Mouse (Mus musculus): ENCODE results near the gene Gm16253. TPM values are rescaled to one million over a fixed set of nuclear protein-coding genes. Genes with fewer than 3 reads are reported as not detected.
"Not testable (repeated sequence)": the region's sequence is repeated elsewhere in the genome, so short reads cannot be mapped to it uniquely, and the experiment has no call there.

Gene Gm16253
- polyA plus RNA-seq, 1 experiment: not detected

- WGBS: 3% methylated on average over 54 of the region's 54 CpGs
Measured at GRCm38 (mm10) chr3:96598156-96599068, 21.6 kb downstream of the Gm16253 start.

GRCm38 (mm10) chr3:96599069-96599393 lies 22.2 kb downstream of the Gm16253 start:
- WGBS: 42% methylated on average over 8 of the region's 8 CpGs
- Histone ChIP-seq H3K4me3 (ENCODE audit: insufficient read depth, low read depth, low read length) (peak overlapping the region; percentile 56), H3K27ac (ENCODE audit: insufficient read depth, low read depth, low read length) (peak overlapping the region; percentile 14; the same call in 1 of the 2 replicates), H3K4me1 (ENCODE audit: control insufficient read depth, insufficient read depth, low read length) (peaks cover 24% of the 10 kb centered on the region)
- TF ChIP-seq CTCF (IDR thresholded peaks at IDR 0.05; ENCODE audit: insufficient read depth, low read depth, low read length) (no peak), POLR2A (IDR thresholded peaks at IDR 0.05; ENCODE audit: insufficient read depth, low read depth, low read length) (no peak)

More at GRCm38 (mm10) chr3:96598156-96599068, 21.6 kb downstream of the Gm16253 start:
- peak overlapping the region; percentile 56 for H3K4me3 ChIP-seq (ENCODE audit: insufficient read depth, low read depth, low read length)
- TF ChIP-seq POLR2A (IDR thresholded peaks at IDR 0.05; ENCODE audit: insufficient read depth, low read depth, low read length) (peak; percentile 35; the same call in 1 of the 2 replicates), CTCF (IDR thresholded peaks at IDR 0.05; ENCODE audit: insufficient read depth, low read depth, low read length) (no peak)
- peaks cover 24% of the 10 kb centered on the region for H3K4me1 ChIP-seq (ENCODE audit: control insufficient read depth, insufficient read depth, low read length)
- H3K27ac ChIP-seq (ENCODE audit: insufficient read depth, low read depth, low read length): peak overlapping the region; percentile 91

- TF ChIP-seq CTCF (IDR thresholded peaks at IDR 0.05; ENCODE audit: insufficient read depth, low read depth, low read length) (no peak), POLR2A (IDR thresholded peaks at IDR 0.05; ENCODE audit: insufficient read depth, low read depth, low read length) (no peak)
- 64% methylated on average over 3 of the region's 3 CpGs for WGBS
- Histone ChIP-seq H3K4me1 (ENCODE audit: control insufficient read depth, insufficient read depth, low read length) (peaks cover 24% of the 10 kb centered on the region), H3K4me3 (ENCODE audit: insufficient read depth, low read depth, low read length) (0 out of 2 replicates have a peak overlapping the region, but pooled peaks have one; percentile 56), H3K27ac (ENCODE audit: insufficient read depth, low read depth, low read length) (peak overlapping the region; percentile 14; the same call in 1 of the 2 replicates)
Measured at GRCm38 (mm10) chr3:96599411-96599810, 22.6 kb downstream of the Gm16253 start.

GRCm38 (mm10) chr3:96600639-96601250 lies 24.0 kb downstream of the Gm16253 start, which contains the start of gene Lix1l:
Gene Lix1l, plus strand, starts transcription at chr3:96601149.
- under 1% methylated on average over 27 of the region's 27 CpGs for WGBS
- TF ChIP-seq POLR2A (IDR thresholded peaks at IDR 0.05; ENCODE audit: insufficient read depth, low read depth, low read length) (peak; percentile 46; the same call in 1 of the 2 replicates), CTCF (IDR thresholded peaks at IDR 0.05; ENCODE audit: insufficient read depth, low read depth, low read length) (no peak)
- H3K4me3 ChIP-seq (ENCODE audit: insufficient read depth, low read depth, low read length): peak within 1 kb of the TSS; percentile 58
- peaks cover 21% of the 10 kb centered on the region for H3K4me1 ChIP-seq (ENCODE audit: control insufficient read depth, insufficient read depth, low read length)
- peak within 1 kb of the TSS; percentile 63 for H3K27ac ChIP-seq (ENCODE audit: insufficient read depth, low read depth, low read length)

GRCm38 (mm10) chr3:96601251-96601787 lies 24.5 kb downstream of the Gm16253 start:
- TF ChIP-seq POLR2A (IDR thresholded peaks at IDR 0.05; ENCODE audit: insufficient read depth, low read depth, low read length) (no peak; the same call in 1 of the 2 replicates), CTCF (IDR thresholded peaks at IDR 0.05; ENCODE audit: insufficient read depth, low read depth, low read length) (no peak)
- Histone ChIP-seq H3K4me3 (ENCODE audit: insufficient read depth, low read depth, low read length) (peak overlapping the region; percentile 58), H3K4me1 (ENCODE audit: control insufficient read depth, insufficient read depth, low read length) (peaks cover 17% of the 10 kb centered on the region), H3K27ac (ENCODE audit: insufficient read depth, low read depth, low read length) (peak overlapping the region; percentile 61)
- 2% methylated on average over 39 of the region's 40 CpGs for WGBS

- TF ChIP-seq POLR2A (IDR thresholded peaks at IDR 0.05; ENCODE audit: insufficient read depth, low read depth, low read length): no peak
- TF ChIP-seq CTCF (IDR thresholded peaks at IDR 0.05; ENCODE audit: insufficient read depth, low read depth, low read length): no peak
- peaks cover 17% of the 10 kb centered on the region for H3K4me1 ChIP-seq (ENCODE audit: control insufficient read depth, insufficient read depth, low read length)
- 6% methylated on average over 10 of the region's 10 CpGs for WGBS
- H3K4me3 ChIP-seq (ENCODE audit: insufficient read depth, low read depth, low read length): peak overlapping the region; percentile 23
- peak overlapping the region; percentile 63 for H3K27ac ChIP-seq (ENCODE audit: insufficient read depth, low read depth, low read length)
Measured at GRCm38 (mm10) chr3:96601941-96602703, 25.3 kb downstream of the Gm16253 start.

GRCm38 (mm10) chr3:96602704-96603084 lies 25.9 kb downstream of the Gm16253 start:
- Histone ChIP-seq H3K27ac (ENCODE audit: insufficient read depth, low read depth, low read length) (peak overlapping the region; percentile 63), H3K4me3 (ENCODE audit: insufficient read depth, low read depth, low read length) (peak overlapping the region; percentile 20; the same call in 1 of the 2 replicates), H3K4me1 (ENCODE audit: control insufficient read depth, insufficient read depth, low read length) (peaks cover 17% of the 10 kb centered on the region)
- 20% methylated on average over 5 of the region's 5 CpGs for WGBS
- no peak for TF ChIP-seq POLR2A (IDR thresholded peaks at IDR 0.05; ENCODE audit: insufficient read depth, low read depth, low read length)
- no peak for TF ChIP-seq CTCF (IDR thresholded peaks at IDR 0.05; ENCODE audit: insufficient read depth, low read depth, low read length)

GRCm38 (mm10) chr3:96603311-96603710 lies 26.5 kb downstream of the Gm16253 start:
- 25% methylated on average over 5 of the region's 5 CpGs for WGBS
- H3K27ac ChIP-seq (ENCODE audit: insufficient read depth, low read depth, low read length): 0 out of 2 replicates have a peak overlapping the region, but pooled peaks have one; percentile 63
- H3K4me3 ChIP-seq (ENCODE audit: insufficient read depth, low read depth, low read length): no peak overlapping the region
- TF ChIP-seq CTCF (IDR thresholded peaks at IDR 0.05; ENCODE audit: insufficient read depth, low read depth, low read length): no peak
- TF ChIP-seq POLR2A (IDR thresholded peaks at IDR 0.05; ENCODE audit: insufficient read depth, low read depth, low read length): no peak
- H3K4me1 ChIP-seq (ENCODE audit: control insufficient read depth, insufficient read depth, low read length): peaks cover 16% of the 10 kb centered on the region

GRCm38 (mm10) chr3:96606007-96606406 lies 29.2 kb downstream of the Gm16253 start:
- H3K27ac ChIP-seq (ENCODE audit: insufficient read depth, low read depth, low read length); H3K4me1 ChIP-seq (ENCODE audit: control insufficient read depth, insufficient read depth, low read length); H3K4me3 ChIP-seq (ENCODE audit: insufficient read depth, low read depth, low read length): not testable (repeated sequence)
- 87% methylated on average over 4 of the region's 4 CpGs for WGBS
